Mouse (Mus musculus) CH12.LX (cell line): ENCODE results near the gene Immp2l. TPM values are rescaled to one million over a fixed set of nuclear protein-coding genes. Genes with fewer than 3 reads are reported as not detected.

Experiments used
- DNase-seq: peaks from one replicate; pipeline ENCODE4 v3.0.0-alpha.2; 2013; ENCODE audit errors: extremely low read depth
- H3K27ac ChIP-seq: 2 replicates; pipeline ENCODE4 v1.5.1; 2012; ENCODE audit warnings: low read depth, mild to moderate bottlenecking, control low read depth, moderate library complexity; ENCODE audit not compliant: insufficient read depth
- H3K27me3 ChIP-seq: replicated peaks from 2 replicates; pipeline ENCODE3; 2012; ENCODE audit warnings: inconsistent platforms
- H3K36me3 ChIP-seq, 2 experiments: replicated peaks in 1 of 2; 2 replicates each; pipeline versions ENCODE3 to v1.6.1; 2012; ENCODE audit warnings: inconsistent platforms in 1 of 2, low read length in 1 of 2, mild to moderate bottlenecking in 1 of 2, mixed read lengths in 1 of 2, moderate library complexity in 1 of 2; ENCODE audit not compliant: control insufficient read depth in 1 of 2, insufficient read depth in 1 of 2
- H3K4me1 ChIP-seq, 2 experiments: 2 replicates each; pipeline ENCODE4 v1.6.1; 2012; ENCODE audit warnings: inconsistent platforms in 1 of 2, moderate library complexity in 1 of 2; ENCODE audit not compliant: insufficient read depth in 2 of 2, control insufficient read depth in 1 of 2
- H3K4me2 ChIP-seq: 2 replicates; pipeline ENCODE4 v1.6.1; 2012; ENCODE audit warnings: low read depth, mild to moderate bottlenecking, control low read depth; ENCODE audit not compliant: poor library complexity, insufficient read depth, severe bottlenecking
- H3K4me3 ChIP-seq, 3 experiments: fragments of 150-350 bp in 1 of 3; sonication (generic) in 1 of 3; replicated peaks in 1 of 3; 2 replicates each; pipeline versions ENCODE3 to v1.5.1; 2011 to 2012; ENCODE audit warnings: low read depth in 2 of 3, low read length in 2 of 3, mild to moderate bottlenecking in 2 of 3, moderate library complexity in 2 of 3, control low read depth in 1 of 3, improper control_type of control experiment in 1 of 3, inconsistent platforms in 1 of 3, mixed read lengths in 1 of 3; ENCODE audit not compliant: poor library complexity in 1 of 3
- H3K79me2 ChIP-seq: replicated peaks from 2 replicates; pipeline ENCODE4 v1.6.1; 2012; ENCODE audit warnings: mild to moderate bottlenecking, moderate library complexity; ENCODE audit not compliant: control insufficient read depth, poor library complexity, insufficient read depth, severe bottlenecking; ENCODE audit errors: extremely low read depth
- H3K9ac ChIP-seq: 2 replicates; pipeline ENCODE4 v1.6.1; 2012; ENCODE audit warnings: low read depth, mild to moderate bottlenecking, control low read depth, moderate library complexity; ENCODE audit not compliant: insufficient read depth
- H3K9me3 ChIP-seq: replicated peaks from 2 replicates; pipeline ENCODE3; 2012; ENCODE audit warnings: low read length, inconsistent platforms, mixed read lengths
- CHD1 ChIP-seq: IDR thresholded peaks from 2 replicates; pipeline ENCODE4 v1.6.1; 2012; ENCODE audit warnings: low read depth, low read length, improper control_type of control experiment, inconsistent platforms
- CHD2 ChIP-seq: IDR thresholded peaks from 2 replicates; pipeline ENCODE4 v1.6.1; 2011; ENCODE audit warnings: low read length, improper control_type of control experiment
- CTCF ChIP-seq, 2 experiments: IDR thresholded peaks in 1 of 2; conservative IDR thresholded peaks in 1 of 2; 2 replicates each; pipeline ENCODE4 v1.5.1; 2011 to 2012; ENCODE audit warnings: low read depth in 2 of 2, low read length in 2 of 2, improper control_type of control experiment in 1 of 2, inconsistent platforms in 1 of 2, mild to moderate bottlenecking in 1 of 2, moderate library complexity in 1 of 2
- E2F4 ChIP-seq: IDR thresholded peaks from 2 replicates; pipeline ENCODE4 v1.6.1; 2011; ENCODE audit warnings: low read depth, low read length, improper control_type of control experiment; ENCODE audit not compliant: insufficient replicate concordance
- GABPA ChIP-seq: IDR thresholded peaks from 2 replicates; pipeline ENCODE4 v1.6.1; 2012; ENCODE audit warnings: low read depth, low read length, improper control_type of control experiment, inconsistent platforms; ENCODE audit not compliant: insufficient replicate concordance
- IRF4 ChIP-seq: IDR thresholded peaks from 2 replicates; pipeline ENCODE4 v1.6.1; 2014; ENCODE audit warnings: low read depth, mild to moderate bottlenecking, inconsistent platforms, low read length, improper control_type of control experiment
- JUN ChIP-seq: IDR thresholded peaks from 2 replicates; pipeline ENCODE4 v1.6.1; 2011; ENCODE audit warnings: low read depth, mild to moderate bottlenecking, low read length, improper control_type of control experiment, moderate library complexity; ENCODE audit not compliant: insufficient read depth
- KAT2A ChIP-seq: IDR thresholded peaks from 2 replicates; pipeline ENCODE4 v1.6.1; 2012; ENCODE audit warnings: low read length, improper control_type of control experiment, inconsistent platforms; ENCODE audit not compliant: insufficient replicate concordance
- MAFK ChIP-seq: IDR thresholded peaks from 2 replicates; pipeline ENCODE4 v1.6.1; 2011; ENCODE audit warnings: low read length, improper control_type of control experiment; ENCODE audit not compliant: insufficient replicate concordance
- MAX ChIP-seq: IDR thresholded peaks from 2 replicates; pipeline ENCODE4 v1.6.1; 2011; ENCODE audit warnings: low read length, improper control_type of control experiment
- MAZ ChIP-seq: IDR thresholded peaks from 2 replicates; pipeline ENCODE4 v1.6.1; 2012; ENCODE audit warnings: low read depth, mild to moderate bottlenecking, inconsistent platforms, low read length, improper control_type of control experiment, moderate library complexity
- MEF2A ChIP-seq: IDR thresholded peaks from 2 replicates; pipeline ENCODE4 v1.6.1; 2014; ENCODE audit warnings: low read depth, mild to moderate bottlenecking, inconsistent platforms, low read length, improper control_type of control experiment, borderline replicate concordance
- MXI1 ChIP-seq: IDR thresholded peaks from 2 replicates; pipeline ENCODE4 v1.6.1; 2011; ENCODE audit warnings: mild to moderate bottlenecking, low read depth, low read length, improper control_type of control experiment
- NRF1 ChIP-seq: IDR thresholded peaks from 2 replicates; pipeline ENCODE4 v1.6.1; 2014; ENCODE audit warnings: low read depth, mild to moderate bottlenecking, inconsistent platforms, low read length, improper control_type of control experiment, moderate library complexity
- PAX5 ChIP-seq: IDR thresholded peaks from 2 replicates; pipeline ENCODE4 v1.6.1; 2012; ENCODE audit warnings: low read length, inconsistent platforms, mixed read lengths
- POLR2AphosphoS2 ChIP-seq: IDR thresholded peaks from 2 replicates; pipeline ENCODE4 v1.6.1; 2011; ENCODE audit warnings: low read depth, low read length, improper control_type of control experiment
- RAD21 ChIP-seq: IDR thresholded peaks from 2 replicates; pipeline ENCODE4 v1.6.1; 2011; ENCODE audit warnings: low read depth, mild to moderate bottlenecking, low read length, improper control_type of control experiment, moderate library complexity
- SIN3A ChIP-seq: IDR thresholded peaks from 2 replicates; pipeline ENCODE4 v1.6.1; 2012; ENCODE audit warnings: low read length, improper control_type of control experiment, inconsistent platforms
- SMC3 ChIP-seq: IDR thresholded peaks from 2 replicates; pipeline ENCODE4 v1.6.1; 2011; ENCODE audit warnings: low read depth, low read length, improper control_type of control experiment
- TCF12 ChIP-seq: IDR thresholded peaks from 2 replicates; pipeline ENCODE4 v1.6.1; 2014; ENCODE audit warnings: low read depth, mild to moderate bottlenecking, inconsistent platforms, low read length, improper control_type of control experiment
- ZKSCAN1 ChIP-seq: IDR thresholded peaks from 2 replicates; pipeline ENCODE4 v1.6.1; 2012; ENCODE audit warnings: low read depth, inconsistent platforms, low read length, improper control_type of control experiment, borderline replicate concordance
- ZMIZ1 ChIP-seq: IDR thresholded peaks from 2 replicates; pipeline ENCODE4 v1.6.1; 2012; ENCODE audit warnings: low read depth, mild to moderate bottlenecking, inconsistent platforms, low read length, improper control_type of control experiment
- ZNF384 ChIP-seq: IDR thresholded peaks from 2 replicates; pipeline ENCODE4 v1.6.1; 2012; ENCODE audit warnings: low read depth, low read length, improper control_type of control experiment, inconsistent platforms
- dilution Hi-C: fragments of 300-500 bp; cut with MboI; formaldehyde crosslinking; loops from 2 replicates; pipeline ENCODE4 v1.14.3; 2020; ENCODE audit warnings: low sequenced_read_pairs; ENCODE audit not compliant: extremely low pct_unique_long_range_greater_than_20kb, extremely low pct_ligation_motif_present
- in situ Hi-C: fragments of 300-500 bp; cut with MboI; formaldehyde crosslinking; loops from 3 replicates; pipeline ENCODE4 v1.14.3; 2019; ENCODE audit warnings: low sequenced_read_pairs, low pct_ligation_motif_present, low pct_unique_long_range_greater_than_20kb, mixed read lengths
- polyA plus RNA-seq: library from polyadenylated mRNA; unstranded; fragments of >175 nt; gene quantifications from 2 replicates; pipeline ENCODE4 v1.2.1, GENCODE M21; 2012; ENCODE audit warnings: low read depth; ENCODE audit not compliant: insufficient read length
- total RNA-seq, 2 experiments: library from RNA; depleted of rRNA; stranded (reverse); fragments of 300-350 nt in 1 of 2; fragments of >200 nt in 1 of 2; gene quantifications; 2 replicates each; pipeline ENCODE4 v1.2.3; 2012 to 2014

Gene Immp2l
- total and polyA plus RNA-seq, 3 experiments = 4.8 to 16.5 (median 9.9) TPM

- Histone ChIP-seq H3K27ac (no peak overlapping the region), H3K9ac (no peak overlapping the region), H3K4me3 (no peak overlapping the region), H3K27me3 (no peaks in the 10 kb centered on the region), H3K9me3 (no peaks in the 10 kb centered on the region), H3K79me2 (no peaks in the 10 kb centered on the region), H3K4me2 (no peak overlapping the region), H3K4me1 (no peaks in the 10 kb centered on the region), H3K36me3 (no peaks in the 10 kb centered on the region)
- dilution Hi-C loops = no loop called here
- DNase-seq = no peak
- TF ChIP-seq ZKSCAN1 (no peak), MAFK (no peak), MAX (no peak), NRF1 (no peak), PAX5 (no peak), SIN3A (no peak), CHD1 (no peak), E2F4 (no peak), KAT2A (no peak), SMC3 (no peak), MAZ (no peak), ZNF384 (no peak), MXI1 (no peak), CHD2 (no peak), JUN (no peak), POLR2AphosphoS2 (no peak), GABPA (no peak)
- in situ Hi-C loops = no loop called here
Observed at GRCm38 (mm10) chr12:41316426-41316825, 292.5 kb downstream of the Immp2l start.

GRCm38 (mm10) chr12:41317431-41317830 lies 293.5 kb downstream of the Immp2l start:
- in situ Hi-C loops (no loop called here), dilution Hi-C loops (no loop called here)
- H3K4me1 ChIP-seq = no peaks in the 10 kb centered on the region
- no peak overlapping the region for H3K9ac ChIP-seq
- H3K27ac ChIP-seq = no peak overlapping the region
- H3K36me3 ChIP-seq = no peaks in the 10 kb centered on the region
- TF ChIP-seq ZMIZ1 (no peak), MEF2A (no peak), MAX (no peak), SMC3 (no peak), IRF4 (no peak), RAD21 (no peak), POLR2AphosphoS2 (no peak), CTCF (conservative IDR thresholded peaks at IDR 0.05 in 1 of 2, IDR thresholded peaks at IDR 0.05 in 1 of 2; ENCODE audit: low read depth in 2 of 2, low read length in 2 of 2) (no peak), TCF12 (no peak), SIN3A (no peak)
- no peak for DNase-seq
- H3K9me3 ChIP-seq = no peaks in the 10 kb centered on the region
- H3K4me2 ChIP-seq = no peak overlapping the region
- no peaks in the 10 kb centered on the region for H3K27me3 ChIP-seq
- H3K4me3 ChIP-seq = no peak overlapping the region
- no peaks in the 10 kb centered on the region for H3K79me2 ChIP-seq
